Mouse (Mus musculus) bone marrow macrophage, adult 2 months (primary cell): ENCODE measurements at regions not wholly inside any gene's neighbourhood (a gene's known extent, or its start where the extent isn't known, plus 50 kb on each side); places are given as distances from the start of the nearest gene placed in this dataset.

ENCODE experiments used
- H3K27ac ChIP-seq: 2 replicates; pipeline ENCODE4 v1.5.1; 2012; ENCODE audit warnings: low read depth, low read length; ENCODE audit not compliant: insufficient read depth
- H3K4me1 ChIP-seq: 2 replicates; pipeline ENCODE4 v1.6.1; 2012; ENCODE audit warnings: low read length; ENCODE audit not compliant: control insufficient read depth, insufficient read depth
- H3K4me3 ChIP-seq: 2 replicates; pipeline ENCODE4 v1.5.1; 2012; ENCODE audit warnings: mild to moderate bottlenecking, low read length, moderate library complexity; ENCODE audit not compliant: insufficient read depth
- CTCF ChIP-seq: IDR thresholded peaks from 2 replicates; pipeline ENCODE4 v1.5.1; 2012; ENCODE audit warnings: low read depth, mild to moderate bottlenecking, low read length, moderate library complexity
- POLR2A ChIP-seq: IDR thresholded peaks from 2 replicates; pipeline ENCODE4 v1.6.1; 2012; ENCODE audit warnings: mild to moderate bottlenecking, low read depth, low read length, borderline replicate concordance

- Histone ChIP-seq H3K4me1 (no peaks in the 10 kb centered on the region), H3K4me3 (no peak overlapping the region), H3K27ac (no peak overlapping the region)
- no peak for TF ChIP-seq POLR2A
- TF ChIP-seq CTCF: no peak
Observed at GRCm38 (mm10) chr1:83796961-83797891, 389.2 kb upstream of the Sphkap start.

- no peaks in the 10 kb centered on the region for H3K4me1 ChIP-seq
- no peak overlapping the region for H3K27ac ChIP-seq
- TF ChIP-seq POLR2A: no peak
- TF ChIP-seq CTCF: no peak
- H3K4me3 ChIP-seq: no peak overlapping the region
Observed at GRCm38 (mm10) chr1:83777151-83777550, 369.2 kb upstream of the Sphkap start.

- H3K4me1 ChIP-seq: no peaks in the 10 kb centered on the region
- TF ChIP-seq CTCF: no peak
- no peak for TF ChIP-seq POLR2A
- H3K27ac ChIP-seq: no peak overlapping the region
- no peak overlapping the region for H3K4me3 ChIP-seq
Observed at GRCm38 (mm10) chr1:83771160-83771559, 363.2 kb upstream of the Sphkap start.

- TF ChIP-seq CTCF: no peak
- no peak for TF ChIP-seq POLR2A
- no peak overlapping the region for H3K4me3 ChIP-seq
- no peak overlapping the region for H3K27ac ChIP-seq
- H3K4me1 ChIP-seq: no peaks in the 10 kb centered on the region
Observed at GRCm38 (mm10) chr1:83761499-83761898, 353.5 kb upstream of the Sphkap start.

GRCm38 (mm10) chr1:83756866-83757265 lies 348.9 kb upstream of the Sphkap start:
- TF ChIP-seq POLR2A (no peak), CTCF (no peak)
- no peaks in the 10 kb centered on the region for H3K4me1 ChIP-seq
- H3K4me3 ChIP-seq: no peak overlapping the region
- H3K27ac ChIP-seq: no peak overlapping the region

GRCm38 (mm10) chr1:83755336-83755735 lies 347.3 kb upstream of the Sphkap start:
- no peak for TF ChIP-seq POLR2A
- TF ChIP-seq CTCF: no peak
- Histone ChIP-seq H3K27ac (no peak overlapping the region), H3K4me3 (no peak overlapping the region), H3K4me1 (no peaks in the 10 kb centered on the region)

GRCm38 (mm10) chr1:83752976-83753375 lies 345.0 kb upstream of the Sphkap start:
- Histone ChIP-seq H3K4me3 (no peak overlapping the region), H3K27ac (no peak overlapping the region), H3K4me1 (no peaks in the 10 kb centered on the region)
- TF ChIP-seq POLR2A: no peak
- no peak for TF ChIP-seq CTCF

GRCm38 (mm10) chr1:83748974-83749373 lies 341.0 kb upstream of the Sphkap start:
- no peak overlapping the region for H3K27ac ChIP-seq
- H3K4me3 ChIP-seq: no peak overlapping the region
- TF ChIP-seq CTCF: no peak
- no peak for TF ChIP-seq POLR2A
- H3K4me1 ChIP-seq: peaks cover 4% of the 10 kb centered on the region; the same call in 1 of the 2 replicates

GRCm38 (mm10) chr1:83748061-83748460 lies 340.1 kb upstream of the Sphkap start:
- Histone ChIP-seq H3K4me3 (no peak overlapping the region), H3K27ac (no peak overlapping the region), H3K4me1 (peaks cover 8% of the 10 kb centered on the region; the same call in 1 of the 2 replicates)
- no peak for TF ChIP-seq CTCF
- TF ChIP-seq POLR2A: no peak

GRCm38 (mm10) chr1:83747412-83747811 lies 339.4 kb upstream of the Sphkap start:
- no peak overlapping the region for H3K4me3 ChIP-seq
- H3K4me1 ChIP-seq: peaks cover 8% of the 10 kb centered on the region; the same call in 1 of the 2 replicates
- no peak for TF ChIP-seq CTCF
- no peak for TF ChIP-seq POLR2A
- no peak overlapping the region for H3K27ac ChIP-seq
